Mouse (Mus musculus) neural tube, embryonic 12.5 days (tissue): Measurements from ENCODE around the gene Cdh23. TPM values are rescaled to one million over a fixed set of nuclear protein-coding genes. Genes with fewer than 3 reads are reported as not detected.

ENCODE experiments used
- ATAC-seq: fragments of 200-750 bp; cut with Nextera tagmentation; 2 replicates; pipeline ENCODE4 v1.8.0; 2017; ENCODE audit warnings: low read depth, mild to moderate bottlenecking, moderate TSS enrichment, moderate library complexity; ENCODE audit not compliant: low FRiP score
- H3K27ac ChIP-seq: fragments of 300-500 bp; sonication (generic); 2 replicates; pipeline ENCODE4 v1.5.1; 2016
- H3K27me3 ChIP-seq: fragments of 300-500 bp; sonication (generic); replicated peaks from 2 replicates; pipeline ENCODE4 v1.6.1; 2016; ENCODE audit warnings: mild to moderate bottlenecking
- H3K36me3 ChIP-seq: fragments of 300-500 bp; sonication (generic); 2 replicates; pipeline ENCODE4 v1.6.1; 2016; ENCODE audit warnings: mild to moderate bottlenecking
- H3K4me1 ChIP-seq: fragments of 300-500 bp; sonication (generic); 2 replicates; pipeline ENCODE4 v1.6.1; 2016
- H3K4me2 ChIP-seq: fragments of 300-500 bp; sonication (generic); replicated peaks from 2 replicates; pipeline ENCODE4 v1.6.1; 2016; ENCODE audit warnings: mild to moderate bottlenecking
- H3K4me3 ChIP-seq: fragments of 300-500 bp; sonication (generic); 2 replicates; pipeline ENCODE4 v1.5.1; 2016
- H3K9ac ChIP-seq: fragments of 300-500 bp; sonication (generic); 2 replicates; pipeline ENCODE4 v1.6.1; 2016; ENCODE audit warnings: mild to moderate bottlenecking
- H3K9me3 ChIP-seq: fragments of 300-500 bp; sonication (generic); 2 replicates; pipeline ENCODE4 v1.6.1; 2016; ENCODE audit warnings: mild to moderate bottlenecking
- WGBS: fragments of 180-500 bp; shearing (Covaris S2); methylation state at CpG from one replicate; pipeline ENCODE4 v1.1.7; 2016; 5-methylcytosine and 5-hydroxymethylcytosine counted together
- polyA plus RNA-seq: library from polyadenylated mRNA; unstranded; fragments of >200 nt; fragmentation: Nextera tagmentation; extraction: Ambion mirVana; gene quantifications from 2 replicates; pipeline ENCODE4 v1.2.1, GENCODE M21; 2016

The Cdh23 gene
- polyA plus RNA-seq, 1 experiment from 2014 or later: 1.0 TPM

GRCm38 (mm10) chr10:60495070-60495469 lies 201.2 kb downstream of the Cdh23 start:
- Histone ChIP-seq H3K9me3 (no peaks in the 10 kb centered on the region), H3K9ac (no peak overlapping the region), H3K4me2 (no peak overlapping the region), H3K4me1 (peaks cover 13% of the 10 kb centered on the region; the same call in 1 of the 2 replicates), H3K27me3 (no peaks in the 10 kb centered on the region), H3K36me3 (no peaks in the 10 kb centered on the region), H3K27ac (no peak overlapping the region), H3K4me3 (no peak overlapping the region)
- ATAC-seq: no peak
- WGBS: 17% methylated on average over 6 of the region's 6 CpGs

DNA sequence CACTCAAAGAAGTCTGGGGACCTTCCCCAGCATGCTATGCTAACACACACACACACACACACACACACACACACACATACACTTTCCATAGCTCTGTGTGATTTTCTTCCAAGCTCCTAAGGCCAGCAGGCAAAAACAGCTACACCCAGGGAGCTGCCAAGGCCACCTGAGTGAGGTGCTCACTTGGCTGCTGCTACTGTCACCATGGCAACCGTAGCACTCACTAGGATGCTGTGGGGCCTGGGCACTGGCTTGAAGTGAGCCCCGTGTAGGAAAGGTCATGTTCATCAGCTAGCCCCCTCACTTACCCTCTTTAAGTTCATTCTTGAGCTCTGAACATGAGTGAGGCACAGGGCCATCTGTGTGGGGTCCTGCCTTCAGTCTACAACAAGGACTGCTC lies 204.8 kb downstream of the Cdh23 start:
- H3K9me3 ChIP-seq: no peaks in the 10 kb centered on the region
- no peak overlapping the region for H3K4me3 ChIP-seq
- H3K4me1 ChIP-seq: no peaks in the 10 kb centered on the region
- no peak overlapping the region for H3K4me2 ChIP-seq
- no peak overlapping the region for H3K27ac ChIP-seq
- no peak overlapping the region for H3K9ac ChIP-seq
- no peaks in the 10 kb centered on the region for H3K27me3 ChIP-seq
- H3K36me3 ChIP-seq: no peaks in the 10 kb centered on the region
- 65% methylated on average over 2 of the region's 2 CpGs for WGBS
- ATAC-seq: no peak

DNA sequence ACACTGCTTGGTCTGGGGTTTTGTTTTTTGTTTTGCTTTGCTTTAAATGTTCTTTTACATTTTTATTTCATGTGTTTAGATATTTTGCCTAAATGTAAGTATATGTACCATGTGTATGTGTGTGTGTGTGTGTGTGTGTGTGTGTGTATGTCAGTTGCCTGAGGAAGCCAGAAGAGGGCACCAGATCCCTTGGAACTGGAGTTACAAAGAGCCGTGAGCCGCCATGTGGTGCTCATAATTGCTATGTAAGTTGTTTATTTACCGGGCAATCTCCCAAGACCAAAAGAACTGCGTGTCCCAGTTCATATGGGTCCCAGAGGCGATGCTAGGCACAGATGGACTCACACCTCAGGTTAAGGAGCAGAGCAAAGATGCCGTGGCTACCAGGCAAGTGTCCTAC lies 214.9 kb downstream of the Cdh23 start:
- Histone ChIP-seq H3K27ac (no peak overlapping the region), H3K9ac (no peak overlapping the region), H3K9me3 (peaks cover 5% of the 10 kb centered on the region; the same call in 1 of the 2 replicates), H3K27me3 (peaks cover 11% of the 10 kb centered on the region), H3K36me3 (no peaks in the 10 kb centered on the region), H3K4me2 (no peak overlapping the region), H3K4me3 (no peak overlapping the region), H3K4me1 (no peaks in the 10 kb centered on the region)
- ATAC-seq: no peak
- 94% methylated on average over 6 of the region's 6 CpGs for WGBS

DNA sequence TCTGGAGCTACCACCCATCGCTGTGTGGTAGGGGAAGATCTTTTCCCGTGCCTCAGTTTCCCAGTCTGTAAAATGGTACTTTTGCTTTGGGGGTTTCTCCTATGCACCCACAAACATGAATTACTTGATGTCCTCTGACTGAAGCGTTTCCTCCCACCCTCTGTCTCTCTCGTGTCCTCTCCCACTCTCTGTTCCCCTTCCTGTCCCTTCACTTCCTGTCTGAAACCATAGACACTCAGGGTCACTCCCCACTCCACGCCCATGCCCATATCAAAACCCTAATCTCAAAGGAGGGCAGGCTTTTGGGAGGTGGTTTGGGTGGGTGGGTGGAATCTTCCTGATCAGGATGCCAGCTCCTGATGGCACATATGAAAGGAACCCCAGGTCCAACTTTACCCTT lies 221.7 kb downstream of the Cdh23 start:
- Histone ChIP-seq H3K27me3 (peaks cover 48% of the 10 kb centered on the region), H3K27ac (no peak overlapping the region), H3K9me3 (no peaks in the 10 kb centered on the region), H3K36me3 (no peaks in the 10 kb centered on the region), H3K4me1 (peaks cover 8% of the 10 kb centered on the region), H3K4me3 (no peak overlapping the region), H3K4me2 (no peak overlapping the region), H3K9ac (no peak overlapping the region)
- WGBS: 78% methylated on average over 5 of the region's 5 CpGs
- no peak for ATAC-seq

GRCm38 (mm10) chr10:60473782-60474322 lies 222.4 kb downstream of the Cdh23 start:
- WGBS: 25% methylated on average over 9 of the region's 9 CpGs
- no peaks in the 10 kb centered on the region for H3K9me3 ChIP-seq
- H3K4me1 ChIP-seq: peaks cover 8% of the 10 kb centered on the region
- no peak overlapping the region for H3K9ac ChIP-seq
- H3K4me2 ChIP-seq: no peak overlapping the region
- peaks cover 48% of the 10 kb centered on the region for H3K27me3 ChIP-seq
- H3K36me3 ChIP-seq: no peaks in the 10 kb centered on the region
- no peak for ATAC-seq
- no peak overlapping the region for H3K27ac ChIP-seq
- no peak overlapping the region for H3K4me3 ChIP-seq

DNA sequence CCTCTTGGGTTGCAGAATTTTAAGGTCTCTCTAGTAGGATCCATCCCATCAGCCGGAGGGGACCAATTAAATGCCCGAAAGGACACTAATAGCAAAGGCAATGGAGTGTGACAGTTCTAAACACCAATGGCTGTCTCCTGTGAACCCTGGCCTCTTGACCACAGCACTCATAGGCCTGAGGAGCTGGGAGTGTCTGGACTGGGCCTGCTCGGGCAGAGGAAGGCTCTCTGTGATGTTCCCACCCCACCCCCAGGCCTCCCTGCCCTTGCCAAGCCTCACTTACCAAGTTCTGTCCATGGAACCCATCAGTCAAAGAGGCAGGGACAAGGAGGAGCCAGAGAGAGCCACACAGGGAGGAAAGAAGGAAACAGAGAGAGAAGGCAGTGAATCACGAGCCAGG lies 228.5 kb downstream of the Cdh23 start:
- no peaks in the 10 kb centered on the region for H3K4me1 ChIP-seq
- WGBS: 38% methylated on average over 4 of the region's 4 CpGs
- no peak overlapping the region for H3K4me3 ChIP-seq
- no peak for ATAC-seq
- no peak overlapping the region for H3K27ac ChIP-seq
- H3K9me3 ChIP-seq: no peaks in the 10 kb centered on the region
- H3K4me2 ChIP-seq: no peak overlapping the region
- H3K36me3 ChIP-seq: no peaks in the 10 kb centered on the region
- H3K9ac ChIP-seq: no peak overlapping the region
- H3K27me3 ChIP-seq: peaks cover 14% of the 10 kb centered on the region

DNA sequence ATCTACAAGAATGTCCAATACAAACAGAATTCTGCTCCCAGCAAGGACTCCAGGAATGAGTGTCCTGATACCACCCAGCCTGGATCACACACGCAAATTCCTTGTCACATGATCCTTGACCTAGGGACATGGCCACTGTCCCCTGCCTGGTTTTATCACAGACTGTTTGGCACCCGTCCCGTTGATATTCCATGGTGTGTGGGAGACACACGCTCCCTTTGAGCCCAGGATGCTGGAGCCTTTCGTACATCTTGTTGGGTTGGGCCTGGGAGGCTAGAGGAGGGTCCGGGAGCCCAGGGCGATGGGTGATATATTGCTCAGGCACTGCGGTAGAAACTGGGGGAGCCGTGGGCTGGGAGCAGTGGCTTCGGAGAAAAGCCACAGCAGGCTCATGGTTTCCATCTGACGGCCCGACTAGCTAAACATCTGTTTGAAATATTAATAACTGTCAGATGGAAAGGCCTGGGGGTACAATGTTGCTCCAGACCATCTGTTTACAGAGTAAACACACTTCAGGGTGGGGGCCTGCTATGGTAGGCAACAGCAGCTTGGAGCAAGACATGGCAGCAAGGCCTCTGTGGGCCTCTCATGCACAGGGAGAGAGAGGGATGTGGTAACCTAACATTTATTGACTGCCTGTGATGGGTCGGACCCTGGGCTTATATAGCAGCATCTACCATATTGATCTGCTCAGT lies 232.2 kb downstream of the Cdh23 start:
- Histone ChIP-seq H3K4me1 (no peaks in the 10 kb centered on the region), H3K36me3 (no peaks in the 10 kb centered on the region), H3K4me3 (no peak overlapping the region), H3K4me2 (no peak overlapping the region), H3K9me3 (peaks cover 4% of the 10 kb centered on the region; the same call in 1 of the 2 replicates), H3K9ac (no peak overlapping the region), H3K27me3 (peaks cover 4% of the 10 kb centered on the region; the same call in 1 of the 2 replicates), H3K27ac (no peak overlapping the region)
- ATAC-seq: no peak
- 74% methylated on average over 13 of the region's 13 CpGs for WGBS

GRCm38 (mm10) chr10:60456662-60457397 lies 239.5 kb downstream of the Cdh23 start:
- peak; percentile 37; the same call in 1 of the 2 replicates for ATAC-seq
- no peaks in the 10 kb centered on the region for H3K27me3 ChIP-seq
- 10% methylated on average over 8 of the region's 8 CpGs for WGBS

DNA sequence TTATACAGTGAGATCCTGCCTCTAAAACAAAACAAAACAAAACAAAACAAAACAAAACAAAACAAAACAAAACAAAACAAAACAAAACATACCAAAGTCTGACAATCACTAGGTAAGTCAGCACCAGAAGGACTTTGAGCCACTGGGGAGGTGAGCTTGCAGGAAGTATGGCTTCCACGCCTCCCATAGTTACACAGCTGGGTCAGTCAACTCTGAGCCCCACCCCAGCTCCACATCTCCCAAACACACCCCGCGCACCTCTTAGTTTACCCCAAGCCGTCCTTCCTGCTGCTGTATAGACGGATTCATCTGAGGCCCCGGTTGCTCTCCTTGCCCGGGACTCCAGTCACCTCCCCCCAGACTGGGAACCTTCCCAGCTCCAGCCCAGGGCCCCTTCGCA lies 241.1 kb downstream of the Cdh23 start:
- no peak overlapping the region for H3K4me3 ChIP-seq
- peaks cover 6% of the 10 kb centered on the region; the same call in 1 of the 2 replicates for H3K4me1 ChIP-seq
- no peaks in the 10 kb centered on the region for H3K27me3 ChIP-seq
- ATAC-seq: no peak
- H3K9me3 ChIP-seq: peaks cover 5% of the 10 kb centered on the region; the same call in 1 of the 2 replicates
- no peak overlapping the region for H3K27ac ChIP-seq
- WGBS: 85% methylated on average over 8 of the region's 8 CpGs
- no peak overlapping the region for H3K4me2 ChIP-seq
- H3K36me3 ChIP-seq: no peaks in the 10 kb centered on the region
- no peak overlapping the region for H3K9ac ChIP-seq

More at GRCm38 (mm10) chr10:60456662-60457397, 239.5 kb downstream of the Cdh23 start:
- Histone ChIP-seq H3K9ac (no peak overlapping the region), H3K4me2 (no peak overlapping the region), H3K27ac (no peak overlapping the region), H3K4me1 (peaks cover 6% of the 10 kb centered on the region; the same call in 1 of the 2 replicates), H3K9me3 (peaks cover 5% of the 10 kb centered on the region; the same call in 1 of the 2 replicates), H3K36me3 (no peaks in the 10 kb centered on the region), H3K4me3 (no peak overlapping the region)

- no peak for ATAC-seq
- H3K9ac ChIP-seq: no peak overlapping the region
- 79% methylated on average over 12 of the region's 12 CpGs for WGBS
These were observed 249.1 kb downstream of the Cdh23 start for GRCm38 (mm10) chr10:60447186-60447585.

DNA sequence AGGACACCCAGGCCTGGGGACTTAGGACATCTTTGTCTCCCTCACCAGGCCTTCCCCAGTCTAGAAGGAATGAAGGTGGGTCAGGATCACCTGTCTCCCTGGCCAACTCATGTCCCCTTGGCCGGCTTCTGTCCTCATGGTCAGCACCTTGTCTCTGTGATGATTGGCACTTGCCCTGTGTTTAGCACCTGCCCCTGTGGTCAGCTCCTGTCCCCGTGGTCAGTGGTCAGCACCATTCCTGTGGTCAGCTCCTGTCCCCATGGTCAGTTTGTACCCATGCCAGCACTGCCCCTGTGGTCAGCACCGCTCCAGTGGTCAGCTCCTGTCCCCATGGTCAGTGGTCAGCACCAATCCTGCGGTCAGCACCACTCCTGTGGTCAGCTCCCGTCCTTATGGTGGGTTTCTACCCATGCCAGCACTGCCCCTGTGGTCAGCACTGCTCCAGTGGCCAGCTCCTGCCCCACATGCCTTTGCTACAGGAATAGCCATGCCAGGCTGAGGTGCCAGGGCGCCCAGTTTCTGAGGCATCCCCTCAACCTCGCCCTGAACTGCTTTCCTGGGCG lies 251.2 kb downstream of the Cdh23 start:
- 72% methylated on average over 8 of the region's 8 CpGs for WGBS
- no peak overlapping the region for H3K27ac ChIP-seq
- no peaks in the 10 kb centered on the region for H3K9me3 ChIP-seq
- H3K4me2 ChIP-seq: no peak overlapping the region
- no peaks in the 10 kb centered on the region for H3K4me1 ChIP-seq
- H3K27me3 ChIP-seq: no peaks in the 10 kb centered on the region
- no peak for ATAC-seq
- H3K36me3 ChIP-seq: no peaks in the 10 kb centered on the region
- no peak overlapping the region for H3K9ac ChIP-seq
- H3K4me3 ChIP-seq: no peak overlapping the region

More at GRCm38 (mm10) chr10:60447186-60447585, 249.1 kb downstream of the Cdh23 start:
- H3K27me3 ChIP-seq: no peaks in the 10 kb centered on the region
- no peak overlapping the region for H3K4me3 ChIP-seq
- no peaks in the 10 kb centered on the region for H3K36me3 ChIP-seq
- H3K4me1 ChIP-seq: no peaks in the 10 kb centered on the region
- H3K4me2 ChIP-seq: no peak overlapping the region
- H3K9me3 ChIP-seq: no peaks in the 10 kb centered on the region
- no peak overlapping the region for H3K27ac ChIP-seq

DNA sequence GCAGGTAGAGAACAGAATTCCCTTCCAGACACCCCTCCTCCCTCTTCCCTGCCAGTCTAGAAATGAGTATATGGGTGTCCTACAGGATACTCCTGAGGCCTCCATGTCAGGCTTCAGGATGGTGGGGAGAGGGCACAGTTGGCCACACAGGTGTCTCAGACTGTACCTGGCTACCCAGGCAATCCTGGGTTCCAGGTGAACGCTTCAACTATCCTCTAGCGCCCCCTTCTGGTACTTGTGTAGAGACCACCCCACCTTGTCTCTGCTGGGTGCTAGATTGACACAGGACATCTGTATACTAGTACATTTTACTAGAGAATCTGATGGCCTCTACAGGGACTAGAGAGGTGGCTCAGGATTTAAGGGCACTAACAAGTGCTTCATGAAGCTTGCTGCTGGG lies 253.2 kb downstream of the Cdh23 start:
- 6% methylated on average over 2 of the region's 2 CpGs for WGBS
- H3K36me3 ChIP-seq: no peaks in the 10 kb centered on the region

More for the DNA sequence above, 253.2 kb downstream of the Cdh23 start:
- ATAC-seq: no peak
- Histone ChIP-seq H3K27ac (no peak overlapping the region), H3K4me1 (no peaks in the 10 kb centered on the region), H3K4me2 (no peak overlapping the region), H3K4me3 (no peak overlapping the region), H3K9me3 (no peaks in the 10 kb centered on the region), H3K27me3 (no peaks in the 10 kb centered on the region), H3K9ac (no peak overlapping the region)
